Mouse (Mus musculus) embryonic facial prominence, embryonic 15.5 days (tissue): ENCODE results near the gene Il31ra. TPM values are rescaled to one million over a fixed set of nuclear protein-coding genes. Genes with fewer than 3 reads are reported as not detected.
"Not testable (repeated sequence)": the region's sequence is repeated elsewhere in the genome, so short reads cannot be mapped to it uniquely, and the experiment has no call there.

Source experiments
- ATAC-seq: fragments of 200-750 bp; cut with Nextera tagmentation; 2 replicates; pipeline ENCODE4 v1.8.0; 2017; ENCODE audit warnings: low read depth, moderate TSS enrichment; ENCODE audit not compliant: insufficient number of reproducible peaks, low FRiP score, low TSS enrichment
- H3K27ac ChIP-seq: fragments of 300-500 bp; sonication (generic); replicated peaks from 2 replicates; pipeline ENCODE4 v1.5.1; 2015; ENCODE audit warnings: mild to moderate bottlenecking, inconsistent platforms
- H3K27me3 ChIP-seq: fragments of 300-500 bp; sonication (generic); 2 replicates; pipeline ENCODE4 v1.6.1; 2015; ENCODE audit warnings: inconsistent platforms
- H3K36me3 ChIP-seq: fragments of 300-500 bp; sonication (generic); 2 replicates; pipeline ENCODE4 v1.6.1; 2015; ENCODE audit warnings: mild to moderate bottlenecking, inconsistent platforms
- H3K4me1 ChIP-seq: fragments of 300-500 bp; sonication (generic); 2 replicates; pipeline ENCODE4 v1.6.1; 2015; ENCODE audit warnings: inconsistent platforms
- H3K4me2 ChIP-seq: fragments of 300-500 bp; sonication (generic); replicated peaks from 2 replicates; pipeline ENCODE4 v1.6.1; 2015; ENCODE audit warnings: mild to moderate bottlenecking, inconsistent platforms
- H3K4me3 ChIP-seq: fragments of 300-500 bp; sonication (generic); replicated peaks from 2 replicates; pipeline ENCODE4 v1.5.1; 2015; ENCODE audit warnings: mild to moderate bottlenecking, inconsistent platforms
- H3K9ac ChIP-seq: fragments of 300-500 bp; sonication (generic); 2 replicates; pipeline ENCODE4 v1.6.1; 2015; ENCODE audit warnings: inconsistent platforms
- H3K9me3 ChIP-seq: fragments of 300-500 bp; sonication (generic); replicated peaks from 2 replicates; pipeline ENCODE4 v1.6.1; 2016; ENCODE audit warnings: inconsistent platforms
- WGBS: fragments of 180-500 bp; shearing (Covaris S2); methylation state at CpG from one replicate; pipeline ENCODE4 v1.1.7; 2015; 5-methylcytosine and 5-hydroxymethylcytosine counted together
- polyA plus RNA-seq: library from polyadenylated mRNA; unstranded; fragments of >200 nt; fragmentation: Nextera tagmentation; extraction: Ambion mirVana; gene quantifications from 2 replicates; pipeline ENCODE4 v1.2.1, GENCODE M21; 2015

Gene Il31ra
- polyA plus RNA-seq, 1 experiment from 2014 or later: 0.32 TPM

DNA sequence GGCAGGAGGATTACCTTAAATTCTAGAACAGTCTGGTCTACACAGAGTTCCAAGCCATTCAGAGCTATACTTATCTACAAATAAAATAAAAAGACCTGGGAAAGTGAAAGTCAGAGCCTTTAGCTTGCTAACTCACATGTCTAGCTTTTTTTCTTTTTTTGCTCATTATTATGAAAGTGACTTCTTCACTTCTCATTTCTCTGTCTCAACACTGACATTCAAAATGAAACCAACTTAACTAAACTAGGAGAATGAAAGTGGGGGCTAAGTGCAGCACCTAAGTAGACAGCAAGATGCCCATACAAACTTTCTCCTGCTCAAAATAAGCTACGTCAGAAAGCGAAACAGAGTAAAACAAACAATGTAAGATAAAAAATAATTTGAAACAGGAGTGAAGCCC is 8.4 kb upstream of the Il31ra start:
- Histone ChIP-seq H3K4me1 (no peaks in the 10 kb centered on the region), H3K4me2 (no peak overlapping the region), H3K9me3 (no peaks in the 10 kb centered on the region), H3K27ac (no peak overlapping the region), H3K36me3 (no peaks in the 10 kb centered on the region), H3K9ac (no peak overlapping the region), H3K27me3 (no peaks in the 10 kb centered on the region), H3K4me3 (no peak overlapping the region)
- ATAC-seq: no peak
- WGBS: 74% methylated on average over 2 of the region's 2 CpGs

DNA sequence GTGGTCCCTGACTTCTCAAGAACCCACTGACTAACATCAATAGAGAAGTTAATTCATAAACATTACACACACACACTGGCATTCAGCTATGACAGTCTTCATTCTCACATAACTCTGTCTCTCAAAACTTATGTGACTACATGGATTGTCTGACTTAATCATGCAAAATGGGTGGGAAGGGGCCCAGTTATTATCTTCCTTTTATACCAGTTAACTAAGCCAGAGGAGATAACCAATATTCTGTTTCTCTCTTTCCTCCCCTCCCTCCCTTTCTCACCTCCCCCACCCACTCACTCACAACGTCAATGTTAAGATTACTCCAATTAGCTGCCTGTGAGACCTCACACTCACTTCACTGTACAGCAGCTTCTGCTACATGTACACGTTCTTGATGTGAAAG is 3.9 kb downstream of the Il31ra start:
- no peaks in the 10 kb centered on the region for H3K27me3 ChIP-seq
- H3K4me1 ChIP-seq: 0 out of 2 replicates have a peak, but pooled peaks cover 1% of the 10 kb centered on the region
- 37% methylated on average over 2 of the region's 2 CpGs for WGBS
- H3K36me3 ChIP-seq: no peaks in the 10 kb centered on the region
- no peak overlapping the region for H3K4me3 ChIP-seq
- H3K4me2 ChIP-seq: no peak overlapping the region
- no peak overlapping the region for H3K9ac ChIP-seq
- no peaks in the 10 kb centered on the region for H3K9me3 ChIP-seq
- no peak overlapping the region for H3K27ac ChIP-seq
- ATAC-seq: no peak

DNA sequence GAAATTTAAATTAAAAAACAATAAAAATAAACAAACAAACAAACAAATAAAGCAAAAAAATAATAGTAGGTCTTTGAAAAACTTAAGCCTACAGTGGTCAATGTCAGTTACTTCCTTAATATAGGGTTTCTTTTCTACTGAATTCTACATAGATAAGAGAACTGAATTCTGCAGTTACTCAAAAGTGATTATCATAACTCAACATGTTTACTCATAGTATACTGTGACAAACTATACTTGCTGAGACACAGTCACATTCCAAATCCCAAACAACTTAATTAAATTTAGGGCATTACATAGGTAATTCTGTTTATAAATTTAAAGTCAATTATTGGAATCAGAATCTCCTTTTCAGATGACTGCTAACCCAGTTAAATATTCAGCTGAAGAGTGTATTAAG is 4.5 kb downstream of the Il31ra start:
- Histone ChIP-seq H3K27ac (no peak overlapping the region), H3K9me3 (no peaks in the 10 kb centered on the region), H3K9ac (no peak overlapping the region), H3K4me2 (no peak overlapping the region), H3K27me3 (no peaks in the 10 kb centered on the region), H3K4me1 (0 out of 2 replicates have a peak, but pooled peaks cover 3% of the 10 kb centered on the region), H3K4me3 (no peak overlapping the region), H3K36me3 (no peaks in the 10 kb centered on the region)
- ATAC-seq: no peak

DNA sequence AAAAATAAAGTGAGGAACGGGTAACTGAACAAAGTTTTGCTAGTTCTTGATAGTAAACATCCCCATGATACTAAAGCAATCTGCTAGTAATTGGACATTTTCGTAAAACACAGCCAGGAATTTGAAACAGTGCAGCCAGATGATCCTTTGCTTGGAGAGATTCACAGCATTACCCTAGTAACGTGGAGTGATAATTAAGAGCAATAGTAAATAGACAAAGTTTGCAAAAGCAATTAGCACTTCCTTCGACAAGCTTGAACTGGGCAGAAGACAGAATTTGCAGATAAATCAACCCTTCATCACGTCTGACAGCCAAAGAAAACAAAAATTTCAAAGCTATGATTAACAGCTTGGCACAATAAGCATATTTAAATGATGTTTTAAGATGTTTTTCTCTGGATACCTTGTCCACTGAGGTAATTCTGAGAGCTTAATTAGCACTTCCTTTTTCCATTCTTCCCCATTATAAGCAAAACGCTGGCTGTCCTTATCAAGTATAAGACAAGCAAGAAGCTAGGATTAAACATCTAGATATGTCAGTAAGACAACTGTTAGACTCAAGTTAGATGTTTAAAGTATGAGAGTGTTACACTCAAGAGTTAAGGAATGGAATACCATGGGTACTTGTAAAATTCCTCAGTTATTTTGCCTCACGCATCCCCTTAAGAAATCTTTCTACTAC is 9.5 kb downstream of the Il31ra start:
- no peak for ATAC-seq
- H3K4me3 ChIP-seq: no peak overlapping the region
- 37% methylated on average over 7 of the region's 7 CpGs for WGBS
- H3K9ac ChIP-seq: no peak overlapping the region
- no peaks in the 10 kb centered on the region for H3K9me3 ChIP-seq
- H3K4me1 ChIP-seq: 0 out of 2 replicates have a peak, but pooled peaks cover 6% of the 10 kb centered on the region
- no peak overlapping the region for H3K27ac ChIP-seq
- H3K27me3 ChIP-seq: no peaks in the 10 kb centered on the region
- no peaks in the 10 kb centered on the region for H3K36me3 ChIP-seq
- no peak overlapping the region for H3K4me2 ChIP-seq

DNA sequence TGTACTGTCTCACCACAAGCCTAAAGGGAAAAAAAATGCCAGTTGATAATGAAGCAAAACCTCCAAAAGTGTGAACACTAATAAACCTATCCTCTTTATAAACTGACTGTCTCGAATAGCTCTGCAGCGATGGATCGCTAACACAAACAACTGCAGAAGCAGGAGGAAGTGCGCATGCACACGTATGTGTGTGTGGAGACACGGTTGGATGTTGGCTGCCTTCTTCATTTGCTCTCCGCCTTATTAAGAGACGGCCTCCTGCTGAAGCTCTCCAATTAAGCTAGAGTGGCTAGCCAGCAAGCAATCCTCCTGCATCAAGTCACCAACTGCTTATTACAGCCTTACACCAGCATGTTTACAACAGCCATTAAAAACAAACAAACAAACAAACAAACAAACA is 11.9 kb downstream of the Il31ra start:
- H3K4me1 ChIP-seq: 0 out of 2 replicates have a peak, but pooled peaks cover 6% of the 10 kb centered on the region
- H3K27ac ChIP-seq: no peak overlapping the region
- no peaks in the 10 kb centered on the region for H3K27me3 ChIP-seq
- ATAC-seq: no peak
- WGBS: 75% methylated on average over 8 of the region's 8 CpGs
- no peaks in the 10 kb centered on the region for H3K9me3 ChIP-seq
- no peak overlapping the region for H3K4me2 ChIP-seq
- no peak overlapping the region for H3K4me3 ChIP-seq
- H3K36me3 ChIP-seq: no peaks in the 10 kb centered on the region
- H3K9ac ChIP-seq: no peak overlapping the region

DNA sequence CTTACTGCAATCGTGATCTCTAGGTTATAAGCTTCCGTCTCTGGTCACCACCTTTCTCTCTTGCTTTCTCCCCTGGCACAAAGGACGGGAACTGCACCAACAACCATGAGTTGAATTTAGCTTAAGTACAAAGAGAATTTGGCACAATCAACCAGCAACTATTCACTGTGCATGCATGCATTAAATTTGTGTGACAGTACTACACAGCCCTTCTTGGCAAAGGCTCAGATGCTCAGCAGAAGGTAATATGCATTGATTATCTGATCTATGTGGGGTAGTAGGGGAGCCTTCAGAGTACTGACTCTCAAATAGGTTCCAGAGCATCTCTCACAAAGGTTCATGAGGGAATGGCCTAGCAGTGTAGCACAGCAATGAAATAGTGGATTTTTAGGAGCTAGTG is 12.4 kb downstream of the Il31ra start:
- H3K4me3 ChIP-seq: no peak overlapping the region
- H3K9ac ChIP-seq: no peak overlapping the region
- WGBS: 69% methylated on average over 3 of the region's 3 CpGs
- H3K9me3 ChIP-seq: no peaks in the 10 kb centered on the region
- H3K4me1 ChIP-seq: 0 out of 2 replicates have a peak, but pooled peaks cover 6% of the 10 kb centered on the region
- H3K36me3 ChIP-seq: no peaks in the 10 kb centered on the region
- H3K27me3 ChIP-seq: no peaks in the 10 kb centered on the region
- ATAC-seq: no peak
- H3K4me2 ChIP-seq: no peak overlapping the region
- H3K27ac ChIP-seq: no peak overlapping the region

DNA sequence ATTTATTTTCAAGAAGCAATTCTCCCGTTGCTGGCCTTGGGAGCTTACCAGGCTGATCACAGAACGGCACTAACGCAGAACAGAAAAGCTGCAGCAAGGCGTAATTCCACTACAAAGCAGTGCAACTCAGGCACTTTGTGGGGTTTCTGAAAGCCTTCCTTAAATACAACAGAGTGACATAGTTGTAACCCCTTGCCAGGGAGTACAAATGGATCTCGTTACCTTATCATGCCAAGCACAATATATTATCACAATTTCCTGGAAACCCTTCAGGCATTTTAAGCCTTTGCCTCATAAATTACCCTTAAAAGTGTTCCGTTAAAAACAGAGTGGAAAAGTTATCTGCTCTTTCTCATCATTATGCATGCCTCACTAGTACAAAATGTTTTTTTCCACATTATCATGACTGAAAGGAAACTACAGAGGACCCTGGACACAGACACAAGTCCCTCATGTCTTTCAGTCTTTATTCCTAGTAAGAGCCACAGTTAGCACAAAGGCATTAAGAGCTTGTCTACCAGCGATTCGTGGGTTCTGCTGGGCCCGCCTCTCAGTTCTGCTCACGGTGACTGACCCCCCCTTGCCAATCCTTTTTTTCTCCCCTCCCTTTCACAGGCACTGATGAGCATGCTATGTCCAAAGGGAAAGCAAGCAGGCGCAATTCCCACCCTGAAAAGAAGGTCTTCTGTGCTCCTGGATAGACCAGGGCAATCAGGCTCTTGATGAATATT is 13.4 kb downstream of the Il31ra start:
- Histone ChIP-seq H3K27me3 (no peaks in the 10 kb centered on the region), H3K4me2 (no peak overlapping the region), H3K9ac (no peak overlapping the region), H3K27ac (no peak overlapping the region), H3K36me3 (no peaks in the 10 kb centered on the region), H3K4me1 (0 out of 2 replicates have a peak, but pooled peaks cover 6% of the 10 kb centered on the region), H3K4me3 (no peak overlapping the region), H3K9me3 (no peaks in the 10 kb centered on the region)
- no peak for ATAC-seq
- WGBS: 32% methylated on average over 11 of the region's 11 CpGs

DNA sequence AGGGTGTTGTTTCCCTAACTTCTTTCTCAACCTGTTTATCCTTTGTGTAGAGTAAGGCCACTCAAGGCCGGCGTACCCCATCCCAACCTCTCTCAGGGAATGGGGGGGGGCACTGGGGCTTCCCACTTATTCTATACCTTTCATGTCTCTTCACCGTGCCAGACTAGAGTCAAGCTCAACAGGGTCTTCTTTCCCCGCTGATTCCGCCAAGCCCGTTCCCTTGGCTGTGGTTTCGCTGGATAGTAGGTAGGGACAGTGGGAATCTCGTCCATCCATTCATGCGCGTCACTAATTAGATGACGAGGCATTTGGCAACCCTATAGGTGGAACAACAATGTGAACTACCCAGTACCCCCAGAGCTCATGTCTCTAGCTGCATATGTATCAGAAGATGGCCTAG is 16.1 kb downstream of the Il31ra start:
- not testable (repeated sequence) for H3K4me3 ChIP-seq, H3K4me1 ChIP-seq, H3K27me3 ChIP-seq, H3K9me3 ChIP-seq, H3K36me3 ChIP-seq, H3K27ac ChIP-seq, H3K9ac ChIP-seq, H3K4me2 ChIP-seq, ATAC-seq
- 75% methylated on average over 11 of the region's 11 CpGs for WGBS

DNA sequence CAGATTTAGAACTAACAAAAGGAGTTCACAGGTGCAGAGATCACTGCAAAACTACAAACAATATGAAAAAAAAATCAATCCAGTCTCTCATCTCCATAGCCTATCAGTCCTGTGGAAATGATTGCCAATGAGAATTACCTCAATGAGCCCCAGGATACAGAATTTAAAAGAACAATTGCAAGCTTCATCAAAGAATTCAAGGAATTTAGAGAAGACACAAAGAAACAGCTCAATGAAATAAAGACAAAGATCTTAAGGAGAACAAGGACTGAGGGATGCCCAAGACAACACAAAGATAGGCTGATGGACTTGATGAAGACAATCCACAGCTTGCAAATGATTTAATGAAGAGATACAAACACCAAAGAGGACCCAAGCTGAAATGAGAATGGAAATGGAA is 20.4 kb downstream of the Il31ra start:
- no peaks in the 10 kb centered on the region for H3K9me3 ChIP-seq
- no peaks in the 10 kb centered on the region for H3K36me3 ChIP-seq
- no peak overlapping the region for H3K4me2 ChIP-seq
- no peaks in the 10 kb centered on the region for H3K27me3 ChIP-seq
- ATAC-seq: no peak
- no peak overlapping the region for H3K27ac ChIP-seq
- H3K4me1 ChIP-seq: no peaks in the 10 kb centered on the region
- no peak overlapping the region for H3K4me3 ChIP-seq
- H3K9ac ChIP-seq: no peak overlapping the region

DNA sequence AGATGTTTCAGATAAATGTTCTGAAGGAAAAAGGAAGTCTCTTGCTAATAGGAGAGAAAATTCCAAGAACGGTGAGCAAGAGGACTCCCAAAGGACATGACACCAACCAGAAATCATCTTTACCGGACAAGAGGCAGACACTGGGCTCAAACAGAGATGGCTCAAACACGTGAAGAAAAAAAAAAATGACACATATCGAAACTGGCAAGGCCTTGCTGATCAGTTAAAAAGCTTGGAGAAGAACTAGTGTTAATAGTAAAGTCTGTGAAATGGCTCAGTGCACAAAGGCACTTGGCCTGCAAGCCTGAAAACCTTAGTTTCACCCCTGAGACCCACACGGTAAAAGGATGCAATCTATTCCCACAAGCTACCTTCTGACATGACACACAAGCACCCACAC is 23.4 kb downstream of the Il31ra start:
- no peak overlapping the region for H3K4me3 ChIP-seq
- H3K36me3 ChIP-seq: no peaks in the 10 kb centered on the region
- no peak overlapping the region for H3K9ac ChIP-seq
- H3K4me1 ChIP-seq: no peaks in the 10 kb centered on the region
- H3K27me3 ChIP-seq: no peaks in the 10 kb centered on the region
- ATAC-seq: no peak
- no peak overlapping the region for H3K4me2 ChIP-seq
- H3K9me3 ChIP-seq: no peaks in the 10 kb centered on the region
- WGBS: 80% methylated on average over 5 of the region's 5 CpGs
- no peak overlapping the region for H3K27ac ChIP-seq

DNA sequence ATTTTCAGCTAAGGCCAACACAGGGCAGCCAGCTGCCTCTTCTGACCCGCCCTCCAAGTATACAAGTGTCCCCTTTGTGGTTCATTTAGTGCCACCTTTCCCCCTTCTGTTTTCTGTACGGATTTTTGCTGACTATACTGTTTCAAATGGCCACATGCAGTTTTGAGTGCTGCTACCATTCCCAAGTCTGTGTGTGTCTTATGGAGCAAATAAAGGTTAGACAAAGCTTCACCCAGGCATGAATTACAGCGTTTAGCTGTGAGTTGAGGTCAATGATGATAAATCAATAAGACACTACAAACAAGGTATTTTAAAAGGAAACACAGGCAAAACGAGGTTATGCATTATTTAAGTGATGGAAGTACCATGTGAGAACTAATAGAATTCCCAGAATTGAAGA is 24.6 kb downstream of the Il31ra start:
- no peaks in the 10 kb centered on the region for H3K4me1 ChIP-seq
- H3K4me2 ChIP-seq: no peak overlapping the region
- no peaks in the 10 kb centered on the region for H3K9me3 ChIP-seq
- WGBS: 61% methylated on average over 4 of the region's 4 CpGs
- H3K4me3 ChIP-seq: no peak overlapping the region
- H3K27me3 ChIP-seq: no peaks in the 10 kb centered on the region
- H3K27ac ChIP-seq: no peak overlapping the region
- H3K9ac ChIP-seq: no peak overlapping the region
- no peaks in the 10 kb centered on the region for H3K36me3 ChIP-seq
- ATAC-seq: no peak
